Mouse (Mus musculus) brain, adult 10 weeks (tissue): ENCODE results near the gene Lipf. TPM values are rescaled to one million over a fixed set of nuclear protein-coding genes. Genes with fewer than 3 reads are reported as not detected.

ENCODE experiments used
- polyA plus RNA-seq: library from polyadenylated mRNA; stranded (reverse); fragments of 350-450 nt; fragmentation: Illumina TruSeq; extraction: RNeasy Lipid Tissue Mini Kit (QIAGEN cat#74804); gene quantifications from one replicate; pipeline ENCODE4 v1.2.3, GENCODE M21; 2015; ENCODE audit warnings: low read depth, low replicate concordance

Lipf gene
- polyA plus RNA-seq = not detected

GRCm38 (mm10) chr19:33960887-33961286, at the start of gene Lipf:
Gene Lipf (plus strand): TSS chr19:33961187.

GRCm38 (mm10) chr19:34008002-34008401, 47.0 kb downstream of the Lipf start, which contains the start of gene Lipk:
Gene Lipk (plus strand): TSS chr19:34008290.

Other genes with a start within 250 kb of the Lipf start
- gene Lipo2, start 209.8 kb upstream of the Lipf start, polyA plus RNA-seq = 0.30 TPM
- 9.0 TPM for gene Lipo3, start 199.2 kb upstream of the Lipf start, polyA plus RNA-seq
- not detected for gene Lipo1, start 173.7 kb upstream of the Lipf start, polyA plus RNA-seq
- gene Lipk, start 47.1 kb downstream of the Lipf start, polyA plus RNA-seq = not detected
- not detected for gene Lipn, start 106.2 kb downstream of the Lipf start, polyA plus RNA-seq
- 0.16 TPM for gene Lipm, start 139.7 kb downstream of the Lipf start, polyA plus RNA-seq
- gene Ankrd22, start 204.9 kb downstream of the Lipf start, polyA plus RNA-seq = not detected
- gene Stambpl1, start 231.0 kb downstream of the Lipf start, polyA plus RNA-seq = 23.8 TPM